In the genomic region with DNA sequence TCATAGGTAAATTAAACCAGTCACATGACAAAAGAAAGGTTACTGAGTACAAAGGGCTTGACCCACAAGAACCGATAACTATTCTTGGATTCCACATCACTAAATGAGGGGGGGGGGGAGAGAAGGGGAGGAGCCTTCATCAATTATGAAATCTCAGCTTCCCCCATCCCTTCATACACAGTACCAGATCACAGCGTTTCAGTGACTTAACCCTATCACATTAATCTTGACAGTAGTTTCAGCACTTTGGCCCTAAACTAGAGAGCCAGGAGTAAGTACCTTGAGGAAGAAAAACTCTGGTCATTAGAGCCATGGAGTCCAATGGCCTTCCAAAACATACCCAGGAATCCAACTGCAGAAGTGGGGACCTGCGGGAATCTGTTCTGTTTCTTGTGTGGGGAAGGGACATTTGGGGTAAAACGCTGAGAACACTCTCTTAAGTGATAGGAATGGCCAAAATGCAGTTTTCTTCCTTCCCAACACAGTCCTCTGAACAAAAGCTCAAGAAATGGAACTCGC, we compare ENCODE assay signal across 8 mouse cellular contexts. TPM values are rescaled to one million over a fixed set of nuclear protein-coding genes. Genes with fewer than 3 reads are reported as not detected.
A peak's percentile ranks its signal among the peaks of the same experiment; 100 is the strongest.
DNase-seq lines count a peak whose midpoint lies in the region; ATAC-seq and TF ChIP-seq lines count a peak whose summit lies in the region.

No protein-coding gene starts in this region.

- peak overlapping the region; percentile 81 for H3K4me3 ChIP-seq in heart, embryonic 12.5 days
- H3K4me3 ChIP-seq in E14TG2a.4 (replicated peaks; ENCODE audit: low read length), result peak overlapping the region; percentile 84
- H3K4me3 ChIP-seq in forebrain, embryonic 15.5 days, result peak overlapping the region; percentile 82

- no peak for TF ChIP-seq CTCF in E14TG2a.4 (conservative IDR thresholded peaks at IDR 0.05; ENCODE audit: low read length)

- intact Hi-C loops in heart, postnatal 10 days (cut with DNase I), result no loop called here
- intact Hi-C loops in left cerebral cortex, postnatal 14 days (cut with DNase I), result loop anchor here (10.0 kb wide), 1 partner anchor 137 kb away; no protein-coding TSS in a partner anchor

- peaks cover 15% of the 10 kb centered on the region for H3K4me1 ChIP-seq in heart, embryonic 12.5 days (replicated peaks)
- peaks cover 10% of the 10 kb centered on the region for H3K4me1 ChIP-seq in E14TG2a.4 (replicated peaks; ENCODE audit: low read depth, low read length)
- H3K4me1 ChIP-seq in forebrain, embryonic 15.5 days, result peaks cover 21% of the 10 kb centered on the region

- H3K9ac ChIP-seq in heart, embryonic 12.5 days, result peak overlapping the region; percentile 94
- H3K9ac ChIP-seq in forebrain, embryonic 15.5 days (replicated peaks), result peak overlapping the region; percentile 92

- whole genome bisulfite sequencing in heart, embryonic 12.5 days, result 6% methylated on average over 5 of the region's 5 CpGs
- WGBS in forebrain, embryonic 15.5 days, result 2% methylated on average over 5 of the region's 5 CpGs

- no peak for DNase-seq in heart, postnatal 10 days
- no peak for DNase-seq in left cerebral cortex, postnatal 14 days (ENCODE audit: low spot score in 2 of 2)
- DNase-seq in thymus, postnatal 25 days, result no peak
- DNase-seq in layer of hippocampus, postnatal 25 days (ENCODE audit: extremely low spot score in 1 of 2, low spot score in 1 of 2), result no peak

- H3K36me3 ChIP-seq in heart, embryonic 12.5 days, result peaks cover 19% of the 10 kb centered on the region
- no peaks in the 10 kb centered on the region for H3K36me3 ChIP-seq in E14TG2a.4 (ENCODE audit: insufficient read depth, low read length)
- H3K36me3 ChIP-seq in forebrain, embryonic 15.5 days, result peaks cover 2% of the 10 kb centered on the region; the same call in 1 of the 2 replicates

- no peaks in the 10 kb centered on the region for H3K27me3 ChIP-seq in heart, embryonic 12.5 days (replicated peaks)
- H3K27me3 ChIP-seq in E14TG2a.4 (ENCODE audit: insufficient read depth, low read length), result peaks cover 7% of the 10 kb centered on the region; the same call in 1 of the 2 replicates
- no peaks in the 10 kb centered on the region for H3K27me3 ChIP-seq in forebrain, embryonic 15.5 days

- H3K4me2 ChIP-seq in heart, embryonic 12.5 days, result peak overlapping the region; percentile 74
- peak overlapping the region; percentile 63 for H3K4me2 ChIP-seq in forebrain, embryonic 15.5 days (replicated peaks)

- peak; percentile 46 for ATAC-seq in heart, embryonic 12.5 days (ENCODE audit: insufficient number of reproducible peaks, low FRiP score)
- ATAC-seq in forebrain, embryonic 15.5 days (replicated peaks), result peak; percentile 47
- ATAC-seq in megakaryocyte progenitor cell, adult 5-6 weeks (replicated peaks; ENCODE audit: poor library complexity), result 0 out of 2 replicates have a peak, but pooled peaks have one; percentile 7

- peak overlapping the region; percentile 92 for H3K27ac ChIP-seq in heart, embryonic 12.5 days (ENCODE audit: poor library complexity, severe bottlenecking)
- peak overlapping the region; percentile 94 for H3K27ac ChIP-seq in forebrain, embryonic 15.5 days (replicated peaks)

- H3K9me3 ChIP-seq in heart, embryonic 12.5 days (replicated peaks), result no peaks in the 10 kb centered on the region
- no peaks in the 10 kb centered on the region for H3K9me3 ChIP-seq in E14TG2a.4 (ENCODE audit: low read length)
- H3K9me3 ChIP-seq in forebrain, embryonic 15.5 days, result no peaks in the 10 kb centered on the region

RNA-seq across cellular contexts. Expression of gene Usp40, which starts 0.6 kb away (rescaled TPM):
- polyA plus RNA-seq in heart, embryonic 12.5 days (2016; fragmentation: Nextera tagmentation; extraction: Ambion mirVana), result 32.7 and 35.4 TPM in 2 replicates
- 10 to 100 TPM; 23.7 to 24.6 TPM for total RNA-seq in heart, postnatal 10 days (2021)
- polyA plus RNA-seq in forebrain, embryonic 15.5 days (2015; fragmentation: Nextera tagmentation; extraction: Ambion mirVana), result 26.7 and 27.2 TPM in 2 replicates
- total RNA-seq in megakaryocyte progenitor cell, adult 5-6 weeks (2015), result 5.5 and 13.0 TPM in 2 replicates
- total RNA-seq in megakaryocyte progenitor cell, adult 5-6 weeks (2017), result 11.3 and 13.2 TPM in 2 replicates
- 10 to 100 TPM; 18.5 to 23.5 TPM for total RNA-seq in left cerebral cortex, postnatal 14 days (2021)
- 10 to 100 TPM; 18.0 to 24.6 TPM for total RNA-seq in layer of hippocampus, postnatal 25 days (2021)

RNA-seq across cellular contexts. Expression of gene Ugt1a10, which starts 47.4 kb away (rescaled TPM):
- not detected in 2 replicates for polyA plus RNA-seq in heart, embryonic 12.5 days (2016; fragmentation: Nextera tagmentation; extraction: Ambion mirVana)
- total RNA-seq in heart, postnatal 10 days (2021), result not detected
- polyA plus RNA-seq in forebrain, embryonic 15.5 days (2015; fragmentation: Nextera tagmentation; extraction: Ambion mirVana), result not detected in 2 replicates
- total RNA-seq in megakaryocyte progenitor cell, adult 5-6 weeks (2015), result not detected in 2 replicates
- total RNA-seq in megakaryocyte progenitor cell, adult 5-6 weeks (2017), result not detected in 2 replicates
- not detected for total RNA-seq in left cerebral cortex, postnatal 14 days (2021)
- not detected for total RNA-seq in layer of hippocampus, postnatal 25 days (2021)
